ENCODE assay signal across 8 mouse cellular contexts in genomic region chr14:19041984-19042760, GRCm38 (mm10).
DNase-seq lines count a peak whose midpoint lies in the region; ATAC-seq and TF ChIP-seq lines count a peak whose summit lies in the region.

No protein-coding gene starts in this region.

- no peak overlapping the region for H3K27ac ChIP-seq in gastrocnemius, adult 2 months
- no peak overlapping the region for H3K27ac ChIP-seq in intestine, embryonic 16.5 days (ENCODE audit: low read length)
- H3K27ac ChIP-seq in limb, embryonic 11.5 days (replicated peaks; ENCODE audit: low read depth, low read length) = no peak overlapping the region
- H3K27ac ChIP-seq in midbrain, embryonic 12.5 days (replicated peaks) = no peak overlapping the region
- H3K27ac ChIP-seq in stomach, postnatal 0 days (replicated peaks) = no peak overlapping the region

- peak overlapping the region; percentile 64 for H3K4me3 ChIP-seq in gastrocnemius, adult 2 months
- peak overlapping the region; percentile 47 for H3K4me3 ChIP-seq in intestine, embryonic 16.5 days (ENCODE audit: low read length)
- peak overlapping the region; percentile 40 for H3K4me3 ChIP-seq in limb, embryonic 11.5 days (ENCODE audit: low read depth, low read length)
- peak overlapping the region; percentile 50 for H3K4me3 ChIP-seq in midbrain, embryonic 12.5 days
- H3K4me3 ChIP-seq in stomach, postnatal 0 days (ENCODE audit: low read depth, low read length) = peak overlapping the region; percentile 37

- no peaks in the 10 kb centered on the region for H3K27me3 ChIP-seq in intestine, embryonic 16.5 days (replicated peaks; ENCODE audit: control insufficient read depth, insufficient read depth, low read length)
- no peaks in the 10 kb centered on the region for H3K27me3 ChIP-seq in limb, embryonic 11.5 days (ENCODE audit: control insufficient read depth, insufficient read depth, low read length)
- no peaks in the 10 kb centered on the region for H3K27me3 ChIP-seq in midbrain, embryonic 12.5 days
- no peaks in the 10 kb centered on the region for H3K27me3 ChIP-seq in stomach, postnatal 0 days (ENCODE audit: control insufficient read depth, insufficient read depth, low read length)

- no peaks in the 10 kb centered on the region for H3K36me3 ChIP-seq in intestine, embryonic 16.5 days (ENCODE audit: control insufficient read depth, insufficient read depth, low read length)
- no peaks in the 10 kb centered on the region for H3K36me3 ChIP-seq in limb, embryonic 11.5 days (ENCODE audit: control insufficient read depth, insufficient read depth, low read length)
- no peaks in the 10 kb centered on the region for H3K36me3 ChIP-seq in midbrain, embryonic 12.5 days
- H3K36me3 ChIP-seq in stomach, postnatal 0 days (ENCODE audit: control insufficient read depth, insufficient read depth, low read length) = no peaks in the 10 kb centered on the region

- peak overlapping the region; percentile 91 for H3K4me2 ChIP-seq in intestine, embryonic 16.5 days (ENCODE audit: low read depth, low read length)
- peak overlapping the region; percentile 77 for H3K4me2 ChIP-seq in limb, embryonic 11.5 days (ENCODE audit: low read depth, severe bottlenecking)
- peak overlapping the region; percentile 85 for H3K4me2 ChIP-seq in midbrain, embryonic 12.5 days (replicated peaks)
- peak overlapping the region; percentile 68 for H3K4me2 ChIP-seq in stomach, postnatal 0 days (replicated peaks; ENCODE audit: low read depth)

- TF ChIP-seq CTCF in gastrocnemius, adult 2 months (IDR thresholded peaks at IDR 0.05) = peak; percentile 85
- TF ChIP-seq CTCF in stomach, postnatal 0 days (IDR thresholded peaks at IDR 0.05; ENCODE audit: low read depth) = peak; percentile 88

- 2% methylated on average over 47 of the region's 49 CpGs for WGBS in intestine, embryonic 16.5 days
- WGBS in limb, embryonic 11.5 days = 2% methylated on average over 49 of the region's 49 CpGs
- 2% methylated on average over 44 of the region's 49 CpGs for WGBS in midbrain, embryonic 12.5 days
- WGBS in stomach, postnatal 0 days = 2% methylated on average over 48 of the region's 49 CpGs

- no peak for TF ChIP-seq EP300 in stomach, postnatal 0 days (optimal IDR thresholded peaks at IDR 0.05)

- H3K9ac ChIP-seq in intestine, embryonic 16.5 days (ENCODE audit: low read depth, low read length) = peak overlapping the region; percentile 62
- H3K9ac ChIP-seq in limb, embryonic 11.5 days (ENCODE audit: low read length) = peak overlapping the region; percentile 34; the same call in 1 of the 2 replicates
- H3K9ac ChIP-seq in midbrain, embryonic 12.5 days (replicated peaks) = peak overlapping the region; percentile 44
- H3K9ac ChIP-seq in stomach, postnatal 0 days (ENCODE audit: low read length) = peak overlapping the region; percentile 41

- intact Hi-C loops in gastrocnemius, adult 2 months (cut with DNase I) = loop anchor here (2.0 kb wide), 1 partner anchor 535 kb away; no protein-coding TSS in a partner anchor

- no peaks in the 10 kb centered on the region for H3K9me3 ChIP-seq in intestine, embryonic 16.5 days (ENCODE audit: control insufficient read depth, low read length)
- H3K9me3 ChIP-seq in limb, embryonic 11.5 days (ENCODE audit: control insufficient read depth, low read length) = peaks cover 2% of the 10 kb centered on the region; the same call in 1 of the 2 replicates
- H3K9me3 ChIP-seq in midbrain, embryonic 12.5 days = no peaks in the 10 kb centered on the region
- no peaks in the 10 kb centered on the region for H3K9me3 ChIP-seq in stomach, postnatal 0 days (ENCODE audit: control insufficient read depth, low read length)

- peaks cover 8% of the 10 kb centered on the region; the same call in 1 of the 2 replicates for H3K4me1 ChIP-seq in intestine, embryonic 16.5 days (ENCODE audit: control insufficient read depth, insufficient read depth, low read length)
- no peaks in the 10 kb centered on the region for H3K4me1 ChIP-seq in limb, embryonic 11.5 days (ENCODE audit: control insufficient read depth, insufficient read depth, low read length)
- peaks cover 3% of the 10 kb centered on the region; the same call in 1 of the 2 replicates for H3K4me1 ChIP-seq in midbrain, embryonic 12.5 days
- no peaks in the 10 kb centered on the region for H3K4me1 ChIP-seq in stomach, postnatal 0 days (replicated peaks; ENCODE audit: control insufficient read depth, insufficient read depth)

- DNase-seq in ovary, postnatal 14 days (ENCODE audit: low spot score) = peak; percentile 19
- no peak for DNase-seq in ovary, adult 18-20 months (ENCODE audit: low spot score)
- DNase-seq in cerebellum, postnatal 25 days = peak; percentile 66 to 76
- DNase-seq in gastrocnemius, adult 2 months = peak; percentile 66
- peak; percentile 85 for DNase-seq in limb, embryonic 11.5 days (ENCODE audit: low spot score)
- DNase-seq in stomach, postnatal 0 days (ENCODE audit: low spot score) = peak; percentile 65

- peak; percentile 91 for ATAC-seq in intestine, embryonic 16.5 days
- peak; percentile 76 for ATAC-seq in limb, embryonic 11.5 days (ENCODE audit: insufficient number of reproducible peaks, low FRiP score, low TSS enrichment, low read depth)
- peak; percentile 92 for ATAC-seq in midbrain, embryonic 12.5 days (ENCODE audit: low FRiP score, low read depth)
- ATAC-seq in stomach, postnatal 0 days (ENCODE audit: low FRiP score, low TSS enrichment) = peak; percentile 74
